Mouse (Mus musculus): ENCODE results near the gene Soat1.
"Not testable (repeated sequence)": the region's sequence is repeated elsewhere in the genome, so short reads cannot be mapped to it uniquely, and the experiment has no call there.

The Soat1 gene

GRCm38 (mm10) chr1:156425746-156426145 lies 48.4 kb downstream of the Soat1 start:
- no peak for DNase-seq (ENCODE audit: extremely low read depth, low read depth)

- no peak for DNase-seq (ENCODE audit: extremely low read depth, low read depth)
These were observed 50.1 kb downstream of the Soat1 start for GRCm38 (mm10) chr1:156424054-156424453.

GRCm38 (mm10) chr1:156423493-156423892 lies 50.6 kb downstream of the Soat1 start:
- DNase-seq (ENCODE audit: extremely low read depth, low read depth): no peak

- DNase-seq (ENCODE audit: extremely low read depth, low read depth): no peak
These were observed 51.3 kb downstream of the Soat1 start for GRCm38 (mm10) chr1:156422856-156423255.

- DNase-seq (ENCODE audit: extremely low read depth, low read depth): peak; percentile 81
These were observed 53.3 kb downstream of the Soat1 start, which contains the start of gene Axdnd1 for GRCm38 (mm10) chr1:156420671-156421297. Gene Axdnd1 (minus strand): TSS chr1:156421159.

- peak; percentile 65 for DNase-seq (ENCODE audit: extremely low read depth, low read depth)
These were observed 56.0 kb downstream of the Soat1 start for GRCm38 (mm10) chr1:156418170-156418569.

GRCm38 (mm10) chr1:156408521-156408920 lies 65.6 kb downstream of the Soat1 start:
- no peak for DNase-seq (ENCODE audit: extremely low read depth, low read depth)

- peak; percentile 47 for DNase-seq (ENCODE audit: extremely low read depth, low read depth)
These were observed 66.1 kb downstream of the Soat1 start for GRCm38 (mm10) chr1:156408004-156408403.

- DNase-seq (ENCODE audit: extremely low read depth, low read depth): no peak
These were observed 70.9 kb downstream of the Soat1 start for GRCm38 (mm10) chr1:156403251-156403650.

GRCm38 (mm10) chr1:156402491-156402890 lies 71.6 kb downstream of the Soat1 start:
- DNase-seq (ENCODE audit: extremely low read depth, low read depth): no peak

- DNase-seq (ENCODE audit: extremely low read depth, low read depth): not testable (repeated sequence)
These were observed 74.0 kb downstream of the Soat1 start for GRCm38 (mm10) chr1:156400159-156400558.

GRCm38 (mm10) chr1:156393148-156393547 lies 81.0 kb downstream of the Soat1 start:
- peak; percentile 38 for DNase-seq (ENCODE audit: extremely low read depth, low read depth)

- peak; percentile 87 for DNase-seq (ENCODE audit: extremely low read depth, low read depth)
These were observed 87.3 kb downstream of the Soat1 start for GRCm38 (mm10) chr1:156386880-156387279.

- DNase-seq (ENCODE audit: extremely low read depth, low read depth): no peak
These were observed 87.9 kb downstream of the Soat1 start for GRCm38 (mm10) chr1:156386232-156386631.

- no peak for DNase-seq (ENCODE audit: extremely low read depth, low read depth)
These were observed 92.9 kb downstream of the Soat1 start for GRCm38 (mm10) chr1:156381217-156381616.

All from MEL-GATA-1-ER (cell line).